Mouse (Mus musculus): ENCODE data around the gene Shisal1. TPM values are rescaled to one million over a fixed set of nuclear protein-coding genes. Genes with fewer than 3 reads are reported as not detected.

Shisal1 gene
- total RNA-seq, 2 experiments from 2014 or later, result 3.6 to 5.3 TPM

- DNase-seq (ENCODE audit: low spot score in 2 of 2), result no peak
These were observed 66.7 kb downstream of the Shisal1 start for GRCm38 (mm10) chr15:84380181-84380580.

GRCm38 (mm10) chr15:84378734-84379133 lies 68.2 kb downstream of the Shisal1 start:
- no peak for DNase-seq (ENCODE audit: low spot score in 2 of 2)

- no peak for DNase-seq (ENCODE audit: low spot score in 2 of 2)
These were observed 74.1 kb downstream of the Shisal1 start for GRCm38 (mm10) chr15:84372801-84373200.

GRCm38 (mm10) chr15:84367402-84367801 lies 79.5 kb downstream of the Shisal1 start:
- no peak for DNase-seq (ENCODE audit: low spot score in 2 of 2)

- no peak for DNase-seq (ENCODE audit: low spot score in 2 of 2)
These were observed 80.3 kb downstream of the Shisal1 start for GRCm38 (mm10) chr15:84366574-84366989.

GRCm38 (mm10) chr15:84365675-84366381 lies 81.1 kb downstream of the Shisal1 start:
- DNase-seq (ENCODE audit: low spot score in 2 of 2), result no peak

GRCm38 (mm10) chr15:84364746-84365145 lies 82.2 kb downstream of the Shisal1 start:
- DNase-seq (ENCODE audit: low spot score in 2 of 2), result no peak

- DNase-seq (ENCODE audit: low spot score in 2 of 2), result no peak
These were observed 91.8 kb downstream of the Shisal1 start for GRCm38 (mm10) chr15:84355081-84355480.

- no peak for DNase-seq (ENCODE audit: low spot score in 2 of 2)
These were observed 94.7 kb downstream of the Shisal1 start for GRCm38 (mm10) chr15:84351915-84352844.

GRCm38 (mm10) chr15:84351342-84351741 lies 95.6 kb downstream of the Shisal1 start:
- DNase-seq (ENCODE audit: low spot score in 2 of 2), result no peak

GRCm38 (mm10) chr15:84349915-84350738 lies 96.8 kb downstream of the Shisal1 start:
- no peak for DNase-seq (ENCODE audit: low spot score in 2 of 2)

GRCm38 (mm10) chr15:84348769-84349168 lies 98.1 kb downstream of the Shisal1 start:
- no peak for DNase-seq (ENCODE audit: low spot score in 2 of 2)

GRCm38 (mm10) chr15:84340926-84341325 lies 106.0 kb downstream of the Shisal1 start:
- no peak for DNase-seq (ENCODE audit: low spot score in 2 of 2)

GRCm38 (mm10) chr15:84337599-84337998 lies 109.3 kb downstream of the Shisal1 start:
- DNase-seq (ENCODE audit: low spot score in 2 of 2), result no peak

GRCm38 (mm10) chr15:84336281-84336817 lies 110.5 kb downstream of the Shisal1 start:
- DNase-seq (ENCODE audit: low spot score in 2 of 2), result no peak

GRCm38 (mm10) chr15:84331066-84331612 lies 115.8 kb downstream of the Shisal1 start:
- DNase-seq (ENCODE audit: low spot score in 2 of 2), result no peak

- no peak for DNase-seq (ENCODE audit: low spot score in 2 of 2)
These were observed 117.0 kb downstream of the Shisal1 start for GRCm38 (mm10) chr15:84329940-84330339.

Data from adrenal gland, postnatal 4 days (tissue).